Mouse (Mus musculus): ENCODE measurements around the gene Glra1.

GRCm38 (mm10) chr11:55473219-55473618 is 134.8 kb downstream of the Glra1 start:
- no peak for TF ChIP-seq CTCF (IDR thresholded peaks at IDR 0.05; ENCODE audit: low read depth)
- TF ChIP-seq EP300 (IDR thresholded peaks at IDR 0.05; ENCODE audit: low read depth), result no peak
